Mouse (Mus musculus) adrenal gland, adult (tissue): ENCODE data around the gene Tsc1.

Experiments
- DNase-seq, 2 experiments: peaks; one replicate each; pipeline ENCODE4 v3.0.0; 2022 to 2023; ENCODE audit warnings: low spot score in 1 of 2; ENCODE audit not compliant: inconsistent age in 2 of 2

Gene Tsc1

DNA sequence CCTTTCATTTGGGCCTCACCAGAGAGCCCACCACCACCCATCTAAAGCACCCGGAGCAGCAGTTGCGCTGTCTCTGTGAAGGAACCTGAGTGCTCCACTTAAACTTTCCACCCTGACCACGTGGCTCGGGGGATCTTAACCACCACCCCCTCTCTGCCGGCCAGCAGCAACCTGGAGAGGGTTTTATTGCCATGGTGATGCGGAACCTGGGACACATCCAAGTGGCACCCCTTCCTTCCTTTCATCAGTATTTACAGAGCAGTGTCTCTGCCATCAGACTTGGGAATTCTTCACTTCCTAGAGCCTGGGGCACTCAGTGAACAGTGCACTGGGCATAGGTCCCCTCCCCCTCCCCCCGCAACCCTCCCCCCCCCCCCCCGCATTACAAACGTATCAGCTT, 82.9 kb downstream of the Tsc1 start:
- DNase-seq, result no peak

DNA sequence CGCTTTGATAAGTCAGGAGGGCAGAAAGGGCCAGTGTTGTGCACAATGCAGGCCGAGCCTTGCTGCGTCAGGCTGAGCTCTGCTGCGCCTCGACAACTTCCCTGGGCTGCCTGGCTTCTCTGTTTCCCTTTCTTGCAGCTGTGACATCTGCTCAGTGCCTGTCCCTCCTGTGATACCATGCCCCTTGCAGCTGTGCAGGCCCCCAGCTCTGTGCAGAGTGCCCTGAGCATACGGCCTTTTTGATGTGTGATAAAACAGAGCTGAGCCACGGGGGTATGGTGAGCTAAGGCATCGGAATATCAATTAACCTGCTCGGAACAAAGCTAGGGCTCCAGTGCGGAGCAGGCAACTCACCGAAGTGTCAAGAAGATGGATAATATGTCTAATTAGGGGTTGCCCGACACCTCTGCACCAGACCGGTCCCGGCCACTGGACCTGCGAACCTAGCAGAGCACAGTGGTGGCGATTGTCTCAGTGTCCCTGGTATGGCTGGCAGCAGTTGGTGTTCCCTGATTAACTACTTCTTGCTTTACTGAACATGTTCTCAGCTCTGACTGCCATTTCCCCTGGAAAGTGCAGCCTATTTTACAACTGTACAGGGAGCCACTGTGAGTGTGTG, 86.9 kb downstream of the Tsc1 start:
- no peak for DNase-seq

DNA sequence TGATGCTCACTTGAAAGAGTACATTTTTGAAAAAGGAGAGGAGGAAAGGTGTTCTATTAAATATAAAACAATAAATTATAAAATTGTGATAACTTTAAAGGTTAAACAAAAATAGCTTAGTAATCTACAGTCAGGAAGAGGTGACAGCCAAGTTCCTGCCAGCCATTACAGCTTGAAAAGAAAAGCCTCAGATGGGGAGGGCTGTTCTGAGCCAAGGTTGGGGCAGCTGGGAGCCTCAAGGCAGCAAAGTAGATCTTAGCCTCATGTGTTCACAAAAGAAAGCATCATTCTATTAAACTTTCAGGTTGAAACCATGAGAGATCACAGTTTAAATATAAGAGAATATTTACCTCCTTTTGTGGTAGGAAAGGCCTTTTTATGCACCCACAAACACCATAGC, 89.6 kb downstream of the Tsc1 start:
- DNase-seq, result no peak

GRCm38 (mm10) chr2:28737112-28737511, 96.1 kb downstream of the Tsc1 start:
- no peak for DNase-seq

- no peak for DNase-seq
Measured at GRCm38 (mm10) chr2:28740159-28740558, 99.1 kb downstream of the Tsc1 start.
